Mouse (Mus musculus) erythroblast, embryonic 14.5 days (primary cell): ENCODE measurements at regions not wholly inside any gene's neighbourhood (a gene's known extent, or its start where the extent isn't known, plus 50 kb on each side); places are given as distances from the start of the nearest gene placed in this dataset.

Experiments used
- GATA1 ChIP-seq: IDR thresholded peaks from 2 replicates; pipeline ENCODE4 v1.6.1; 2012; ENCODE audit warnings: low read length, inconsistent platforms, mixed read lengths
- TAL1 ChIP-seq: IDR thresholded peaks from 3 replicates; pipeline ENCODE4 v1.6.1; 2012; ENCODE audit warnings: low read length, inconsistent platforms, mixed read lengths

DNA sequence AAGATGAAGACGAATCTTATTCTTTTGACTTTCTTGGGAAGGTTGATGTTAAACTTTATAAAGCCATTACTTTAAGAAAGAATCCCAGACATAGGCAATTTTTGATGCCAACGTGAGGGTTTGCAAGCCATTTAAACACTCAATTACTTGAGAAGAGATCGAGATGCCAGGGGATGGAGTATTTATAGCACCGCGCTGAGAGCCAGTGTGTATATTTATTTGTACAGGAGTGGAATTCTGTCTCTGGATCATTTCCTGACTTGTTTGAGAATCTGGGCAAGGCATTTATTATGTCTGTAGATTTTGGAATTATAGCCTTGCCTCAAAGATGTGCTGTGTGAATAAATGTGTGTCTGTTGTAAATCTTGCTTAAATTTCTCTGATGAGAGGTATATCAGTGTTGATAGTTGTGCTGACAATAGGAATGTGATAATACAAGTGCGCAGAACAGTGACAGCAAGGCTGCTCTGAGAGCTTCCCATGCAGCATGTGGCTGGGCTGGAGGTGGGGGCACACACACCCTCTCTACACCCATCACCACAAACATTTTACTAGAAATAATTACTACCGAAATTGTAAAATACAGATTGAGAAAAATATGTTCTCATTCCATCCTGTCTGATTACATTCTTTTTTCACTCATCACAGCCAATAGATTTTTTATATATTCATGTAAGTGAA lies 58.6 kb upstream of the Eif4g2 start:
- TF ChIP-seq TAL1 (no peak), GATA1 (no peak)
